Mouse (Mus musculus) forelimb bud, embryonic 11.5 days (tissue): ENCODE data around the gene Zfp575.

ENCODE experiments used
- DNase-seq: peaks from one replicate; pipeline ENCODE4 v3.0.0-alpha.2; 2012; ENCODE audit warnings: low read depth, low spot score

Zfp575 gene

GRCm38 (mm10) chr7:24605561-24605960 is 18.1 kb upstream of the Zfp575 start:
- no peak for DNase-seq

- DNase-seq, result peak; percentile 94
These were observed 13.6 kb upstream of the Zfp575 start for GRCm38 (mm10) chr7:24600941-24601597.

- no peak for DNase-seq
These were observed 12.0 kb upstream of the Zfp575 start for GRCm38 (mm10) chr7:24599211-24600067.

- no peak for DNase-seq
These were observed 10.7 kb upstream of the Zfp575 start for GRCm38 (mm10) chr7:24598121-24598520.

- DNase-seq, result no peak
These were observed 8.0 kb upstream of the Zfp575 start for GRCm38 (mm10) chr7:24595464-24595863.

GRCm38 (mm10) chr7:24594309-24594803 is 6.9 kb upstream of the Zfp575 start:
- DNase-seq, result no peak

- DNase-seq, result peak; percentile 54
These were observed 6.3 kb upstream of the Zfp575 start for GRCm38 (mm10) chr7:24593621-24594308.

- DNase-seq, result no peak
These were observed 5.3 kb upstream of the Zfp575 start for GRCm38 (mm10) chr7:24592781-24593180.

- no peak for DNase-seq
These were observed 4.7 kb upstream of the Zfp575 start for GRCm38 (mm10) chr7:24592163-24592562.

GRCm38 (mm10) chr7:24591735-24592134 is 4.3 kb upstream of the Zfp575 start:
- no peak for DNase-seq

- DNase-seq, result no peak
These were observed 895 bp upstream of the Zfp575 start for GRCm38 (mm10) chr7:24588336-24588735.

GRCm38 (mm10) chr7:24586828-24587227 is 613 bp downstream of the Zfp575 start:
- no peak for DNase-seq

GRCm38 (mm10) chr7:24585995-24586394 is 1.4 kb downstream of the Zfp575 start:
- no peak for DNase-seq

GRCm38 (mm10) chr7:24584876-24585275 is 2.6 kb downstream of the Zfp575 start:
- no peak for DNase-seq

- DNase-seq, result no peak
These were observed 9.6 kb downstream of the Zfp575 start for GRCm38 (mm10) chr7:24577811-24578210.

GRCm38 (mm10) chr7:24574224-24574796 is 13.1 kb downstream of the Zfp575 start:
- no peak for DNase-seq

- DNase-seq, result no peak
These were observed 15.0 kb downstream of the Zfp575 start for GRCm38 (mm10) chr7:24572455-24572854.

- no peak for DNase-seq
These were observed 16.4 kb downstream of the Zfp575 start for GRCm38 (mm10) chr7:24571071-24571470.

- no peak for DNase-seq
These were observed 18.9 kb downstream of the Zfp575 start for GRCm38 (mm10) chr7:24568512-24568911.

GRCm38 (mm10) chr7:24566206-24566605 is 21.2 kb downstream of the Zfp575 start:
- no peak for DNase-seq

GRCm38 (mm10) chr7:24565627-24566026 is 21.8 kb downstream of the Zfp575 start:
- DNase-seq, result no peak
